In the genomic region with DNA sequence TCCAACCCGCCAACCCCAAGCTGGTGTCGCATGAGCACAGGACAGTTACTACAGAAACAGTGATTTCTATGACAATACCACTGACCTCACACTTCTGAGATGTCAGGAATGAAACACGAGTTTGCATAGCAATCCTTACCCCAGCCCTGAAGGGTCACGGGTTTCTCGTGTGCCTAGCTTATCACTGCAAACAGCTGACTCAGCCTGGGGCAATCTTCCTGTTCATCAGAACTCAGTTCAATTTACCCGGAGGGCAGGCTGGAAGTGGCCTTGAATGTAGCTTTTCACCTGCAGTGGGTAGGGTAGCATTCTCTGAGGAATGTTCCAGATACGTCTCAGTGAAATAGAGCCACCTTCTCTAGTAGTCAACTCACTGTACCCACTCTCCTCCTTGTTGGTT, we compare ENCODE assay signal across 29 mouse cellular contexts. TPM values are rescaled to one million over a fixed set of nuclear protein-coding genes. Genes with fewer than 3 reads are reported as not detected.
A peak's percentile ranks its signal among the peaks of the same experiment; 100 is the strongest.
DNase-seq lines count a peak whose midpoint lies in the region; ATAC-seq lines count a peak whose summit lies in the region.
"Had no signal": no experiment of that assay in that cellular context is flagged by ENCODE, and none has a peak within 500 bp of the region (broad histone marks: within the 10 kb centered on the region; RNA-seq: fewer than 3 reads in every experiment).

No protein-coding gene starts in this region.

- WGBS in forebrain, embryonic 12.5 days: 83% methylated on average over 7 of the region's 7 CpGs

- H3K27me3 ChIP-seq in forebrain, embryonic 12.5 days: peaks cover 11% of the 10 kb centered on the region
- H3K27me3 ChIP-seq: embryonic facial prominence, embryonic 15.5 days; heart, embryonic 15.5 days; midbrain, embryonic 12.5 days; neural tube, embryonic 12.5 days had no signal

- H3K9ac ChIP-seq in forebrain, embryonic 12.5 days: no peak overlapping the region
- H3K9ac ChIP-seq: embryonic facial prominence, embryonic 15.5 days; heart, embryonic 15.5 days; midbrain, embryonic 12.5 days; neural tube, embryonic 12.5 days had no signal

- DNase-seq in 3T3-L1 (ENCODE audit: low read depth, low spot score) (peak; percentile 18), ZHBTc4 (ENCODE audit: low read depth, low spot score) (peak; percentile 88)
- DNase-seq in CD4-positive helper T cell, adult 2 months (ENCODE audit: low read depth, low spot score): peak; percentile 42
- DNase-seq in right cerebral cortex, postnatal 25 days: no peak
- DNase-seq: adrenal gland, postnatal 25 days; cerebellum, adult 11 months; cerebellum, postnatal 14 days; gastrocnemius, postnatal 14 days; heart, adult 2 months; kidney, adult 8-10 months; kidney, postnatal 14 days; lung, adult 18-20 months; lung, postnatal 36 days had no signal

- H3K4me3 ChIP-seq in forebrain, embryonic 12.5 days (replicated peaks): no peak overlapping the region
- H3K4me3 ChIP-seq: embryonic facial prominence, embryonic 15.5 days; heart, adult 2 months; heart, embryonic 15.5 days; layer of hippocampus, adult 2 months; left cerebral cortex, adult 2 months; midbrain, embryonic 12.5 days; neural tube, embryonic 12.5 days had no signal

- H3K4me2 ChIP-seq in forebrain, embryonic 12.5 days: no peak overlapping the region
- H3K4me2 ChIP-seq: embryonic facial prominence, embryonic 15.5 days; heart, embryonic 15.5 days; liver, embryonic 11.5 days; midbrain, embryonic 12.5 days; neural tube, embryonic 12.5 days had no signal

- no peaks in the 10 kb centered on the region for H3K9me3 ChIP-seq in forebrain, embryonic 12.5 days
- H3K9me3 ChIP-seq: embryonic facial prominence, embryonic 15.5 days; heart, embryonic 15.5 days; midbrain, embryonic 12.5 days; neural tube, embryonic 12.5 days had no signal

- ATAC-seq in megakaryocyte, adult 5-6 weeks (ENCODE audit: poor library complexity, severe bottlenecking): peak; percentile 52
- no peak for ATAC-seq in forebrain, embryonic 12.5 days (ENCODE audit: low FRiP score)
- ATAC-seq in megakaryocyte-erythroid progenitor cell, adult 5-6 weeks (replicated peaks; ENCODE audit: low FRiP score, low TSS enrichment, poor library complexity, severe bottlenecking): no peak; the same call in 1 of the 2 replicates
- ATAC-seq: activated CD4-positive, CD25-positive, alpha-beta regulatory T cell, adult 4 months; hindbrain, embryonic 16.5 days had no signal

- H3K36me3 ChIP-seq in forebrain, embryonic 12.5 days (replicated peaks): no peaks in the 10 kb centered on the region
- H3K36me3 ChIP-seq: embryonic facial prominence, embryonic 15.5 days; heart, embryonic 15.5 days; midbrain, embryonic 12.5 days; neural tube, embryonic 12.5 days had no signal

- H3K4me1 ChIP-seq in forebrain, embryonic 12.5 days: 0 out of 2 replicates have a peak, but pooled peaks cover 2% of the 10 kb centered on the region
- H3K4me1 ChIP-seq: embryonic facial prominence, embryonic 15.5 days; heart, embryonic 15.5 days; midbrain, embryonic 12.5 days; neural tube, embryonic 12.5 days had no signal

- H3K27ac ChIP-seq in forebrain, embryonic 12.5 days: no peak overlapping the region
- H3K27ac ChIP-seq: embryonic facial prominence, embryonic 15.5 days; heart, adult 2 months; heart, embryonic 15.5 days; layer of hippocampus, adult 2 months; left cerebral cortex, adult 2 months; midbrain, embryonic 12.5 days; neural tube, embryonic 12.5 days had no signal

RNA-seq across cellular contexts. Expression of a gene that starts 9.7 kb away (rescaled TPM):
- total RNA-seq in megakaryocyte, adult 5-6 weeks (2015): 7.9 and 11.6 TPM in 2 replicates
- 11.8 and 12.5 TPM in 2 replicates for total RNA-seq in megakaryocyte, adult 5-6 weeks (2017)
- polyA plus RNA-seq in forebrain, embryonic 12.5 days (2016; fragmentation: Nextera tagmentation; extraction: Ambion mirVana): 1.7 and 2.2 TPM in 2 replicates
- 1.6 and 3.1 TPM in 2 replicates for total RNA-seq in megakaryocyte-erythroid progenitor cell, adult 5-6 weeks (2014; fragmentation: Nextera tagmentation)
- 8.0 and 15.6 TPM in 2 replicates for total RNA-seq in megakaryocyte-erythroid progenitor cell, adult 5-6 weeks (2017)

RNA-seq across cellular contexts. Expression of a gene that starts 29.2 kb away (rescaled TPM):
- 0.09 TPM in 1 of 2 replicates, not detected in the other for total RNA-seq in megakaryocyte, adult 5-6 weeks (2015)
- total RNA-seq in megakaryocyte, adult 5-6 weeks (2017): not detected in 2 replicates
- polyA plus RNA-seq in forebrain, embryonic 12.5 days (2016; fragmentation: Nextera tagmentation; extraction: Ambion mirVana): 0.04 TPM in 1 of 2 replicates, not detected in the other
- total RNA-seq in megakaryocyte-erythroid progenitor cell, adult 5-6 weeks (2014; fragmentation: Nextera tagmentation): not detected in 2 replicates
- total RNA-seq in megakaryocyte-erythroid progenitor cell, adult 5-6 weeks (2017): not detected in 2 replicates
- total RNA-seq: hematopoietic stem cell, adult 5-6 weeks had no signal
- polyA plus RNA-seq: activated CD4-positive, CD25-positive, alpha-beta regulatory T cell, adult 4 months; forebrain, embryonic 11.5 days; hindbrain, embryonic 16.5 days; limb, embryonic 11.5 days; midbrain, embryonic 12.5 days; small intestine, adult 2 months had no signal

RNA-seq across cellular contexts. Expression of a gene that starts 56.8 kb away (rescaled TPM):
- 0.22 and 0.41 TPM in 2 replicates for total RNA-seq in megakaryocyte, adult 5-6 weeks (2015)
- 0.28 and 0.55 TPM in 2 replicates for total RNA-seq in megakaryocyte, adult 5-6 weeks (2017)
- 0.24 and 0.36 TPM in 2 replicates for polyA plus RNA-seq in forebrain, embryonic 12.5 days (2016; fragmentation: Nextera tagmentation; extraction: Ambion mirVana)
- not detected in 2 replicates for total RNA-seq in megakaryocyte-erythroid progenitor cell, adult 5-6 weeks (2014; fragmentation: Nextera tagmentation)
- total RNA-seq in megakaryocyte-erythroid progenitor cell, adult 5-6 weeks (2017): not detected in 2 replicates
- total RNA-seq: gastrocnemius, postnatal 14 days; heart, adult 2 months had no signal
- polyA plus RNA-seq: activated CD4-positive, CD25-positive, alpha-beta regulatory T cell, adult 4 months; small intestine, adult 2 months had no signal

RNA-seq across cellular contexts. Expression of a gene that starts 56.8 kb away (rescaled TPM):
- 3.2 and 4.5 TPM in 2 replicates for total RNA-seq in megakaryocyte, adult 5-6 weeks (2015)
- 2.3 and 3.9 TPM in 2 replicates for total RNA-seq in megakaryocyte, adult 5-6 weeks (2017)
- polyA plus RNA-seq in forebrain, embryonic 12.5 days (2016; fragmentation: Nextera tagmentation; extraction: Ambion mirVana): 23.1 and 27.7 TPM in 2 replicates
- total RNA-seq in megakaryocyte-erythroid progenitor cell, adult 5-6 weeks (2014; fragmentation: Nextera tagmentation): 8.9 and 11.4 TPM in 2 replicates
- 4.8 and 7.8 TPM in 2 replicates for total RNA-seq in megakaryocyte-erythroid progenitor cell, adult 5-6 weeks (2017)
